Mouse (Mus musculus): ENCODE data around the gene Mat2a. TPM values are rescaled to one million over a fixed set of nuclear protein-coding genes. Genes with fewer than 3 reads are reported as not detected.

The Mat2a gene
- total and polyA plus RNA-seq, 3 experiments: 319 to 3,179 (median 357) TPM

- Histone ChIP-seq H3K9ac (ENCODE audit: control insufficient read depth, low read depth, low read length, poor library complexity, severe bottlenecking) (no peak overlapping the region), H3K9me3 (replicated peaks; ENCODE audit: insufficient read depth, low read length) (no peaks in the 10 kb centered on the region), H3K36me3 (ENCODE audit: control insufficient read depth in 1 of 2, insufficient read depth in 2 of 2, low read length in 2 of 2) (peaks cover 0 to 3% of the 10 kb centered on the region in 2 experiments; a peak in 1 of 4 replicates), H3K4me3 (ENCODE audit: control insufficient read depth in 1 of 2, insufficient read depth in 1 of 2, low read depth in 2 of 2, low read length in 2 of 2) (no peak overlapping the region), H3K79me2 (ENCODE audit: control insufficient read depth, insufficient read depth, low read length, poor library complexity) (no peaks in the 10 kb centered on the region), H3K27ac (ENCODE audit: control insufficient read depth, low read depth, low read length) (no peak overlapping the region), H3K27me3 (ENCODE audit: control insufficient read depth in 1 of 2, insufficient read depth in 2 of 2, low read length in 2 of 2) (no peaks in the 10 kb centered on the region), H3K4me1 (ENCODE audit: control insufficient read depth in 1 of 2, insufficient read depth in 2 of 2, low read length in 2 of 2) (no peaks in the 10 kb centered on the region)
- TF ChIP-seq GABPA (IDR thresholded peaks at IDR 0.05; ENCODE audit: low read depth, low read length) (no peak), TCF12 (IDR thresholded peaks at IDR 0.05; ENCODE audit: low read depth, low read length) (no peak), E2F4 (IDR thresholded peaks at IDR 0.05; ENCODE audit: borderline replicate concordance, low read depth, low read length) (no peak), KAT2A (conservative IDR thresholded peaks at IDR 0.05; ENCODE audit: low read depth, low read length) (no peak), CTCF (IDR thresholded peaks at IDR 0.05 in 2 of 3, conservative IDR thresholded peaks at IDR 0.05 in 1 of 3; ENCODE audit: control insufficient read depth in 1 of 3, insufficient read depth in 1 of 3, low read depth in 2 of 3, low read length in 3 of 3, poor library complexity in 1 of 3, severe bottlenecking in 1 of 3) (no peak), MYC (IDR thresholded peaks at IDR 0.05; ENCODE audit: low read depth, low read length) (no peak), MXI1 (IDR thresholded peaks at IDR 0.05; ENCODE audit: low read depth, low read length) (no peak), UBTF (IDR thresholded peaks at IDR 0.05; ENCODE audit: borderline replicate concordance, insufficient read depth, low read depth, low read length) (no peak), POLR2AphosphoS2 (IDR thresholded peaks at IDR 0.05; ENCODE audit: low read length) (no peak), USF1 (IDR thresholded peaks at IDR 0.05; ENCODE audit: low read depth, low read length) (no peak), EP300 (IDR thresholded peaks at IDR 0.05; ENCODE audit: low read depth in 1 of 2, low read length in 2 of 2) (no peak), ZKSCAN1 (IDR thresholded peaks at IDR 0.05; ENCODE audit: low read depth, low read length) (no peak), ETS1 (IDR thresholded peaks at IDR 0.05; ENCODE audit: low read depth, low read length) (no peak), TAL1 (IDR thresholded peaks at IDR 0.05; ENCODE audit: low read length) (no peak), NELFE (IDR thresholded peaks at IDR 0.05; ENCODE audit: low read depth, low read length) (no peak), SIN3A (IDR thresholded peaks at IDR 0.05; ENCODE audit: low read length) (no peak)
- DNase-seq (ENCODE audit: low read depth, low spot score): no peak
Observed at GRCm38 (mm10) chr6:72425646-72426045, 13.7 kb downstream of the Mat2a start.

GRCm38 (mm10) chr6:72420901-72421300 is 18.5 kb downstream of the Mat2a start:
- H3K27ac ChIP-seq (ENCODE audit: control insufficient read depth, low read depth, low read length): no peak overlapping the region
- no peak overlapping the region for H3K4me3 ChIP-seq (ENCODE audit: control insufficient read depth in 1 of 2, insufficient read depth in 1 of 2, low read depth in 2 of 2, low read length in 2 of 2)
- H3K36me3 ChIP-seq (ENCODE audit: control insufficient read depth in 1 of 2, insufficient read depth in 2 of 2, low read length in 2 of 2): peaks cover 0 to 3% of the 10 kb centered on the region in 2 experiments; a peak in 1 of 4 replicates
- H3K79me2 ChIP-seq (ENCODE audit: control insufficient read depth, insufficient read depth, low read length, poor library complexity): 0 out of 2 replicates have a peak, but pooled peaks cover 2% of the 10 kb centered on the region
- DNase-seq (ENCODE audit: low read depth, low spot score): no peak
- no peaks in the 10 kb centered on the region for H3K4me1 ChIP-seq (ENCODE audit: control insufficient read depth in 1 of 2, insufficient read depth in 2 of 2, low read length in 2 of 2)
- TF ChIP-seq MAFK (IDR thresholded peaks at IDR 0.05; ENCODE audit: borderline replicate concordance, low read depth, low read length): no peak
- no peak for TF ChIP-seq SMC3 (IDR thresholded peaks at IDR 0.05; ENCODE audit: low read depth, low read length)
- TF ChIP-seq USF1 (IDR thresholded peaks at IDR 0.05; ENCODE audit: low read depth, low read length): no peak
- TF ChIP-seq HCFC1 (IDR thresholded peaks at IDR 0.05; ENCODE audit: low read depth, low read length): no peak
- no peak for TF ChIP-seq USF2 (IDR thresholded peaks at IDR 0.05; ENCODE audit: borderline replicate concordance in 1 of 2, insufficient read depth in 1 of 2, low read depth in 1 of 2, low read length in 2 of 2)
- no peak for TF ChIP-seq ELF1 (IDR thresholded peaks at IDR 0.05; ENCODE audit: low read depth, low read length)
- TF ChIP-seq NRF1 (IDR thresholded peaks at IDR 0.05; ENCODE audit: insufficient read depth, low read depth, low read length, poor library complexity, severe bottlenecking): no peak
- TF ChIP-seq MYB (IDR thresholded peaks at IDR 0.05; ENCODE audit: low read depth, low read length): no peak
- no peak for TF ChIP-seq ZC3H11A (IDR thresholded peaks at IDR 0.05; ENCODE audit: low read depth, low read length)
- no peak for TF ChIP-seq KAT2A (conservative IDR thresholded peaks at IDR 0.05; ENCODE audit: low read depth, low read length)
- TF ChIP-seq E2F4 (IDR thresholded peaks at IDR 0.05; ENCODE audit: borderline replicate concordance, low read depth, low read length): no peak
- TF ChIP-seq MAZ (IDR thresholded peaks at IDR 0.05; ENCODE audit: low read depth, low read length): no peak
- no peaks in the 10 kb centered on the region for H3K27me3 ChIP-seq (ENCODE audit: control insufficient read depth in 1 of 2, insufficient read depth in 2 of 2, low read length in 2 of 2)
- H3K9ac ChIP-seq (ENCODE audit: control insufficient read depth, low read depth, low read length, poor library complexity, severe bottlenecking): no peak overlapping the region
- no peaks in the 10 kb centered on the region for H3K9me3 ChIP-seq (replicated peaks; ENCODE audit: insufficient read depth, low read length)

Measured in MEL (cell line).